Mouse (Mus musculus) ES-Bruce4 (cell line): ENCODE results near the gene Osbpl2.

Experiments used
- CTCF ChIP-seq: IDR thresholded peaks from one replicate; pipeline ENCODE4 v1.8.1; 2011; ENCODE audit warnings: low read depth, low read length
- EP300 ChIP-seq: IDR thresholded peaks from 2 replicates; pipeline ENCODE4 v1.6.1; 2011; ENCODE audit warnings: low read depth, low read length; ENCODE audit not compliant: insufficient read depth
- POLR2A ChIP-seq: IDR thresholded peaks from one replicate; pipeline ENCODE4 v1.8.1; 2011; ENCODE audit warnings: low read length; ENCODE audit not compliant: insufficient read depth

- TF ChIP-seq CTCF (no peak), EP300 (no peak), POLR2A (no peak)
These were observed 78.4 kb downstream of the Osbpl2 start for GRCm38 (mm10) chr2:180197323-180198037.
